Mouse (Mus musculus) midbrain, embryonic 15.5 days (tissue): ENCODE results near the gene Adsl. TPM values are rescaled to one million over a fixed set of nuclear protein-coding genes. Genes with fewer than 3 reads are reported as not detected.

Experiments
- ATAC-seq: fragments of 200-750 bp; cut with Nextera tagmentation; replicated peaks from 2 replicates; pipeline ENCODE4 v1.8.0; 2017; ENCODE audit warnings: moderate TSS enrichment
- H3K27ac ChIP-seq: fragments of 300-500 bp; sonication (generic); 2 replicates; pipeline ENCODE4 v1.5.1; 2015; ENCODE audit warnings: mild to moderate bottlenecking, inconsistent platforms
- H3K27me3 ChIP-seq: fragments of 300-500 bp; sonication (generic); replicated peaks from 2 replicates; pipeline ENCODE4 v1.6.1; 2015; ENCODE audit warnings: inconsistent platforms
- H3K36me3 ChIP-seq: fragments of 300-500 bp; sonication (generic); replicated peaks from 2 replicates; pipeline ENCODE4 v1.6.1; 2015; ENCODE audit warnings: inconsistent platforms
- H3K4me1 ChIP-seq: fragments of 300-500 bp; sonication (generic); 2 replicates; pipeline ENCODE4 v1.6.1; 2015; ENCODE audit warnings: inconsistent platforms
- H3K4me2 ChIP-seq: fragments of 300-500 bp; sonication (generic); 2 replicates; pipeline ENCODE4 v1.6.1; 2015; ENCODE audit warnings: inconsistent platforms, mild to moderate bottlenecking, moderate library complexity
- H3K4me3 ChIP-seq: fragments of 300-500 bp; sonication (generic); 2 replicates; pipeline ENCODE4 v1.5.1; 2015; ENCODE audit warnings: mild to moderate bottlenecking, inconsistent platforms
- H3K9ac ChIP-seq: fragments of 300-500 bp; sonication (generic); 2 replicates; pipeline ENCODE4 v1.6.1; 2015; ENCODE audit warnings: mild to moderate bottlenecking, inconsistent platforms
- H3K9me3 ChIP-seq: fragments of 300-500 bp; sonication (generic); 2 replicates; pipeline ENCODE4 v1.6.1; 2016; ENCODE audit warnings: inconsistent platforms
- WGBS: fragments of 180-500 bp; shearing (Covaris S2); methylation state at CpG from one replicate; pipeline ENCODE4 v1.1.7; 2015; ENCODE audit warnings: mixed read lengths; 5-methylcytosine and 5-hydroxymethylcytosine counted together
- polyA plus RNA-seq: library from polyadenylated mRNA; unstranded; fragments of >200 nt; fragmentation: Nextera tagmentation; extraction: Ambion mirVana; gene quantifications from 2 replicates; pipeline ENCODE4 v1.2.1, GENCODE M21; 2015

Gene Adsl
- polyA plus RNA-seq, 1 experiment from 2014 or later: 98.7 TPM

DNA sequence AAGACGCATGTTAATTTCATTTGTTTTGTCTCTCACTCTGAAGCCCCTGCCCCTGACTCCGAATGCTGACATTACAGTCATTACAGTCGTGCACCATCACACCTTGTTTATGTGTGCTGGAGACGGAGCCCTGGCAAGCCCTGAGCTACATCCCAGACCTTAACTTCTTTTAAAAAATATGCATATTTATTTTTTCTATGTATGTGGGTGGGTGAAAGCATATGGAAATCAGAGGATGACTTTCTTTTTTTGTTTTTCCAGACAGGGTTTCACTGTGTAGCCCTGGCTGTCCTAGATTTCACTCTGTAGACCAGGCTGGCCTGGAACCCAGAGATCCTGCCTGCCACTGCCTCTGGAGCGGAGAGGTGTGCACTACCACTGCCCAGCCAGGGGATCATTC is 46.7 kb downstream of the Adsl start:
- no peak overlapping the region for H3K27ac ChIP-seq
- H3K36me3 ChIP-seq: no peaks in the 10 kb centered on the region
- H3K4me3 ChIP-seq: no peak overlapping the region
- no peak overlapping the region for H3K9ac ChIP-seq
- no peaks in the 10 kb centered on the region for H3K9me3 ChIP-seq
- WGBS: 89% methylated on average over 5 of the region's 5 CpGs
- H3K27me3 ChIP-seq: no peaks in the 10 kb centered on the region
- no peak for ATAC-seq
- no peaks in the 10 kb centered on the region for H3K4me1 ChIP-seq
- H3K4me2 ChIP-seq: no peak overlapping the region

- 72% methylated on average over 6 of the region's 6 CpGs for WGBS
- no peaks in the 10 kb centered on the region for H3K9me3 ChIP-seq
- no peaks in the 10 kb centered on the region for H3K36me3 ChIP-seq
Observed at GRCm38 (mm10) chr15:80996090-80996835, 48.0 kb downstream of the Adsl start.

GRCm38 (mm10) chr15:80997077-80997476 is 48.8 kb downstream of the Adsl start:
- no peak for ATAC-seq
- H3K9me3 ChIP-seq: no peaks in the 10 kb centered on the region
- no peaks in the 10 kb centered on the region for H3K27me3 ChIP-seq
- H3K4me2 ChIP-seq: no peak overlapping the region
- 54% methylated on average over 1 of the region's 1 CpGs for WGBS
- no peak overlapping the region for H3K4me3 ChIP-seq
- no peak overlapping the region for H3K27ac ChIP-seq
- no peak overlapping the region for H3K9ac ChIP-seq
- H3K36me3 ChIP-seq: no peaks in the 10 kb centered on the region
- no peaks in the 10 kb centered on the region for H3K4me1 ChIP-seq

More at GRCm38 (mm10) chr15:80996090-80996835, 48.0 kb downstream of the Adsl start:
- H3K4me1 ChIP-seq: no peaks in the 10 kb centered on the region
- ATAC-seq: no peak
- H3K4me2 ChIP-seq: no peak overlapping the region
- H3K27ac ChIP-seq: no peak overlapping the region
- no peaks in the 10 kb centered on the region for H3K27me3 ChIP-seq
- no peak overlapping the region for H3K9ac ChIP-seq
- no peak overlapping the region for H3K4me3 ChIP-seq

DNA sequence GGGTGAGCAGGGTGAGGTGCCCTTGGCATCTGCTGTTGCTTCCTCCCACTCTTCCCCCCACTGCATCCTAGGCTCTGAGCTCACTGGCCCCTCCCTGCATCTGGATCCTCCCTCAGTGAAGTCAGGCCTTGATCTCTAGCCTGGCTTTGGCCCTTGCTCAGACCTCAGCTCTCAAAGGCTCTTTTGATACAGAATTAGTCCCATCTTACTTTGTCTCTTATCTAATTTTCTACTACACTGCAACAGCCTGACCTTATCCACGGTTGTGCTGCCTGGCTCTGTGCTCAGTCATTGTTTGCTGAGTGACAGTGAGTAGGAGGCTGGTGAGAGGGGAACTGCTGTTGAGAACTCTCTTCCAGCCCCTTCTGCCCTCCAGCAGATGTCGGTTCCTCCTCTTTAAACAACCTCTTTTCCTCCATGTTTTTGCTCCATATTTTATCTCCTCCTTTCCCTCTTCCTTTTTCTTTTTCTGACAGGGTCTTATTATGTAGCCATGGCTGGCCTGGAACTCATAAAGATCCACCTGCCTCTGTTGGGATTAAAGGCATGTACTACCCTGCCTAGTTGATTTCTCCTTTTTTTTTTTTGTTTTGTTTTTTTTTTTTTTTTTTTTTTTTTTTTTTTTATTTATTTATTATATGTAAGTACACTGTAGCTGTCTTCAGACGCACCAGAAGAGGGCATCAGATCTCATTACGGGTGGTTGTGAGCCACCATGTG is 52.3 kb downstream of the Adsl start:
- no peak overlapping the region for H3K27ac ChIP-seq
- H3K36me3 ChIP-seq: peaks cover 4% of the 10 kb centered on the region
- no peak overlapping the region for H3K4me2 ChIP-seq
- 57% methylated on average over 3 of the region's 4 CpGs for WGBS
- H3K4me3 ChIP-seq: no peak overlapping the region
- ATAC-seq: no peak
- no peaks in the 10 kb centered on the region for H3K4me1 ChIP-seq
- no peak overlapping the region for H3K9ac ChIP-seq
- no peaks in the 10 kb centered on the region for H3K27me3 ChIP-seq
- H3K9me3 ChIP-seq: no peaks in the 10 kb centered on the region

GRCm38 (mm10) chr15:81006127-81006735 is 57.9 kb downstream of the Adsl start:
- Histone ChIP-seq H3K4me2 (no peak overlapping the region), H3K27ac (no peak overlapping the region), H3K9me3 (no peaks in the 10 kb centered on the region), H3K36me3 (peaks cover 25% of the 10 kb centered on the region), H3K9ac (no peak overlapping the region), H3K4me1 (no peaks in the 10 kb centered on the region), H3K27me3 (no peaks in the 10 kb centered on the region), H3K4me3 (no peak overlapping the region)
- no peak for ATAC-seq
- 85% methylated on average over 10 of the region's 10 CpGs for WGBS

GRCm38 (mm10) chr15:81007339-81007738 is 59.0 kb downstream of the Adsl start:
- H3K9ac ChIP-seq: no peak overlapping the region
- H3K4me3 ChIP-seq: no peak overlapping the region
- H3K27me3 ChIP-seq: no peaks in the 10 kb centered on the region
- H3K9me3 ChIP-seq: no peaks in the 10 kb centered on the region
- H3K27ac ChIP-seq: no peak overlapping the region
- peaks cover 29% of the 10 kb centered on the region for H3K36me3 ChIP-seq
- WGBS: 95% methylated on average over 9 of the region's 9 CpGs
- no peak for ATAC-seq
- H3K4me2 ChIP-seq: no peak overlapping the region
- H3K4me1 ChIP-seq: no peaks in the 10 kb centered on the region

GRCm38 (mm10) chr15:81007905-81008304 is 59.6 kb downstream of the Adsl start:
- no peak overlapping the region for H3K27ac ChIP-seq
- no peaks in the 10 kb centered on the region for H3K4me1 ChIP-seq
- no peaks in the 10 kb centered on the region for H3K9me3 ChIP-seq
- no peak overlapping the region for H3K9ac ChIP-seq
- no peak overlapping the region for H3K4me2 ChIP-seq
- no peaks in the 10 kb centered on the region for H3K27me3 ChIP-seq
- no peak overlapping the region for H3K4me3 ChIP-seq
- WGBS: 90% methylated on average over 8 of the region's 8 CpGs
- ATAC-seq: no peak
- H3K36me3 ChIP-seq: peaks cover 32% of the 10 kb centered on the region

DNA sequence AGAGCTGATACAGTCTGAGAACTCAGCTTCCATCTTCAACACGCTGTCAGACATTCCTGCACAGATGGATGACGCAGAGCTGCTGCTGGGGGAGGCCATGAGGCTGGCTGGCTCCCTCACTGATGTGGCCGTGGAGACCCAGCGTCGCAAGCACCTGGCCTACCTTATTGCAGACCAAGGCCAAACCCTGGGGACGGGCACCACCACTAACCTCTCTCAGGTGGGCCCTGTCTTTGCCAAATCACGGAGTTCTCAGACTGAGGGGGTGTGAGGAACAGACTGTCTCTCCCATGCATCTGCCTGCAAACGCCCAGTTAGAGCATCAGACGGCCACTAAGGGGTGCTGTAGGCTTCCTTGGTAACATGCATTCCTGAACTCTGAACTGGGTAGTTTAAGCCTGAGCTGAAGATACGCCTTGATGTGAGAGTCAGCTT is 60.4 kb downstream of the Adsl start:
- Histone ChIP-seq H3K4me1 (no peaks in the 10 kb centered on the region), H3K9ac (no peak overlapping the region), H3K36me3 (peaks cover 34% of the 10 kb centered on the region), H3K27ac (no peak overlapping the region), H3K4me2 (no peak overlapping the region), H3K27me3 (no peaks in the 10 kb centered on the region), H3K4me3 (no peak overlapping the region), H3K9me3 (no peaks in the 10 kb centered on the region)
- ATAC-seq: no peak
- WGBS: 61% methylated on average over 10 of the region's 10 CpGs

DNA sequence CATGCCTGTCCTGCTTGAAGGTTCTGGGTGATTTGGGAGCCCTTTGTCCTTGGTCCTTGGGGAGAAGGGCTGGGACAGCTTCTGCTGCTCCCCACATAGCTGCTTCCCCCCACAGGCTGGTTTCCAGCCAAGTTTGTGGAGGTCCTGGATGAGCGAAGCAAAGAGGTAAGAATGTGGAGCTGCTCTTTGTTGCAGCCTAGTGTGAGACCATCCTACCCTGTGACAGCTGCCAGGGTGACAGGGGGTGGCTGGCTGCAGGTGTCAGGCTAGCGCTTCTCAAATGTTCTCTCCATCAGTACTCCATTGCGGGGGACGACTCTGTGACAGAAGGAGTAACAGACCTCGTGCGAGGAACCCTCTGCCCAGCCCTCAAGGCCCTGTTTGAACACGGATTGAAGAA is 61.8 kb downstream of the Adsl start:
- Histone ChIP-seq H3K27me3 (no peaks in the 10 kb centered on the region), H3K36me3 (peaks cover 31% of the 10 kb centered on the region), H3K4me3 (no peak overlapping the region), H3K4me2 (no peak overlapping the region), H3K9ac (no peak overlapping the region), H3K4me1 (no peaks in the 10 kb centered on the region), H3K27ac (no peak overlapping the region), H3K9me3 (no peaks in the 10 kb centered on the region)
- 86% methylated on average over 7 of the region's 7 CpGs for WGBS
- ATAC-seq: no peak

GRCm38 (mm10) chr15:81011523-81011922 is 63.2 kb downstream of the Adsl start:
- Histone ChIP-seq H3K27me3 (no peaks in the 10 kb centered on the region), H3K9me3 (no peaks in the 10 kb centered on the region), H3K9ac (no peak overlapping the region), H3K4me1 (no peaks in the 10 kb centered on the region), H3K4me2 (no peak overlapping the region), H3K36me3 (peaks cover 34% of the 10 kb centered on the region), H3K4me3 (no peak overlapping the region), H3K27ac (no peak overlapping the region)
- WGBS: 88% methylated on average over 3 of the region's 3 CpGs
- ATAC-seq: no peak

DNA sequence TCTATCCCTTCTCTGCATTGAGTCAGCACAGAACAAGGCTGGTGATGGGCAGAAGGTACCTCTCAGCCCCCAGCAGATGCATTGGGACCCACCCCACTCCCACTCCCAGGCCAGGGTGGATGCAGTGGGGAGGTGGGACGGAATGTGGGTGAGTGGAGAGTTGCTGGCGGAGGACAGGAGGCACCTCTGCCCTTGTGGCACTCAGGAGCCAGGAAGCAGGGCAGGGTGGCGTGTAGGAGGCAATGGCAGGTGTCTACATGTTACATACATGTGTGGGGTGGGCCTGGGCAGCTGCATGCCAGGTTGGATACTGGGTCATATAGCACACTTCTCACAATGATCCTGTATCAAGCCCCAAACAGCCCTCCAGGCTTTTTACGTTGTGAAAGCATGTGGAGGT is 64.1 kb downstream of the Adsl start:
- Histone ChIP-seq H3K4me1 (no peaks in the 10 kb centered on the region), H3K27me3 (no peaks in the 10 kb centered on the region), H3K4me2 (no peak overlapping the region), H3K9me3 (no peaks in the 10 kb centered on the region), H3K4me3 (no peak overlapping the region), H3K9ac (no peak overlapping the region), H3K27ac (no peak overlapping the region), H3K36me3 (peaks cover 33% of the 10 kb centered on the region)
- no peak for ATAC-seq
- WGBS: 90% methylated on average over 4 of the region's 4 CpGs

DNA sequence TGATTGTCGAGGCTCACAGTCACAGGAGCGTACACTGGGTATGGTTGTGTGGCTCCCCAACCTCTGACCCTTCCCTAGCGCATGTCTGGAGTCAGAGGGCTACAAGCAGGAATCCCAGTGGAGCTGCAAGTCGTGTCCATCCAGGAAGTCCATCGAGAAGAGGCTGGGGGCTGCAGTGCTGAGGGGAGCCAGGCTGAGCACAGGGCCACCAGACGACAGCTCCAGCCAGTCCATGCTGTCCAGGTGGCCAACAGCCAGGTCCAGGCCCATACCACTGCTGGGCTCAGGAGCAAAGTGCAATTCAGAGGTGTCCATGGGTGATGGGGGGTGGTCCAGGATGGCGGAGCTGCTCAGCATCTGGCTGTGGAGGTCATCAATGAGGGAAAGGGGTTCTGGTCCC is 64.9 kb downstream of the Adsl start:
- no peak for ATAC-seq
- no peak overlapping the region for H3K4me3 ChIP-seq
- no peaks in the 10 kb centered on the region for H3K27me3 ChIP-seq
- no peaks in the 10 kb centered on the region for H3K9me3 ChIP-seq
- H3K4me1 ChIP-seq: no peaks in the 10 kb centered on the region
- H3K9ac ChIP-seq: no peak overlapping the region
- no peak overlapping the region for H3K4me2 ChIP-seq
- no peak overlapping the region for H3K27ac ChIP-seq
- 91% methylated on average over 7 of the region's 7 CpGs for WGBS
- peaks cover 34% of the 10 kb centered on the region for H3K36me3 ChIP-seq
